Mouse (Mus musculus): ENCODE results near the gene Aldh3a2.
"Not testable (repeated sequence)": the region's sequence is repeated elsewhere in the genome, so short reads cannot be mapped to it uniquely, and the experiment has no call there.

The Aldh3a2 gene

GRCm38 (mm10) chr11:61212102-61212501 lies 55.2 kb downstream of the Aldh3a2 start:
- DNase-seq (ENCODE audit: low spot score): no peak

GRCm38 (mm10) chr11:61208316-61208715 lies 58.9 kb downstream of the Aldh3a2 start:
- DNase-seq (ENCODE audit: low spot score): no peak

GRCm38 (mm10) chr11:61207487-61208246 lies 59.6 kb downstream of the Aldh3a2 start, which contains the start of gene Aldh3a1:
Gene Aldh3a1, plus strand, starts transcription at chr11:61207537.
- DNase-seq (ENCODE audit: low spot score): no peak

GRCm38 (mm10) chr11:61206136-61206535 lies 61.1 kb downstream of the Aldh3a2 start:
- DNase-seq (ENCODE audit: low spot score): no peak

- no peak for DNase-seq (ENCODE audit: low spot score)
These were observed 61.9 kb downstream of the Aldh3a2 start for GRCm38 (mm10) chr11:61205167-61205950.

- no peak for DNase-seq (ENCODE audit: low spot score)
These were observed 64.5 kb downstream of the Aldh3a2 start for GRCm38 (mm10) chr11:61202810-61203209.

GRCm38 (mm10) chr11:61202186-61202585 lies 65.1 kb downstream of the Aldh3a2 start:
- no peak for DNase-seq (ENCODE audit: low spot score)

GRCm38 (mm10) chr11:61199620-61200362 lies 67.5 kb downstream of the Aldh3a2 start:
- DNase-seq (ENCODE audit: low spot score): no peak

- DNase-seq (ENCODE audit: low spot score): no peak
These were observed 69.3 kb downstream of the Aldh3a2 start for GRCm38 (mm10) chr11:61197935-61198334.

- no peak for DNase-seq (ENCODE audit: low spot score)
These were observed 70.5 kb downstream of the Aldh3a2 start for GRCm38 (mm10) chr11:61196616-61197353.

GRCm38 (mm10) chr11:61193392-61193791 lies 73.9 kb downstream of the Aldh3a2 start:
- peak; percentile 58 for DNase-seq (ENCODE audit: low spot score)

GRCm38 (mm10) chr11:61192779-61193178 lies 74.5 kb downstream of the Aldh3a2 start:
- DNase-seq (ENCODE audit: low spot score): no peak

- not testable (repeated sequence) for DNase-seq (ENCODE audit: low spot score)
These were observed 75.1 kb downstream of the Aldh3a2 start for GRCm38 (mm10) chr11:61192123-61192522.

GRCm38 (mm10) chr11:61190776-61191175 lies 76.5 kb downstream of the Aldh3a2 start:
- no peak for DNase-seq (ENCODE audit: low spot score)

GRCm38 (mm10) chr11:61183820-61184219 lies 83.4 kb downstream of the Aldh3a2 start:
- no peak for DNase-seq (ENCODE audit: low spot score)

- no peak for DNase-seq (ENCODE audit: low spot score)
These were observed 85.6 kb downstream of the Aldh3a2 start for GRCm38 (mm10) chr11:61181624-61182023.

- DNase-seq (ENCODE audit: low spot score): no peak
These were observed 86.9 kb downstream of the Aldh3a2 start for GRCm38 (mm10) chr11:61180361-61180760.

GRCm38 (mm10) chr11:61176321-61176720 lies 90.9 kb downstream of the Aldh3a2 start:
- DNase-seq (ENCODE audit: low spot score): no peak

GRCm38 (mm10) chr11:61175778-61176177 lies 91.5 kb downstream of the Aldh3a2 start:
- no peak for DNase-seq (ENCODE audit: low spot score)

- DNase-seq (ENCODE audit: low spot score): peak; percentile 100
These were observed 92.2 kb downstream of the Aldh3a2 start, which contains the start of gene Usp22 for GRCm38 (mm10) chr11:61174821-61175658. Gene Usp22, minus strand, starts transcription at chr11:61175055.
